Mouse (Mus musculus) MEL-GATA-1-ER (cell line): ENCODE data around the gene Ndufa7.

Experiments used
- DNase-seq: peaks from one replicate; pipeline ENCODE4 v3.0.0-alpha.2; 2012; ENCODE audit warnings: low read depth; ENCODE audit errors: extremely low read depth

Gene Ndufa7

GRCm38 (mm10) chr17:33824084-33824996 lies at the start of gene Ndufa7, which contains the start of gene Rps28:
Gene Ndufa7 (plus strand): TSS chr17:33824572.
Gene Rps28 (minus strand): TSS chr17:33824562.
- peak; percentile 82 for DNase-seq

GRCm38 (mm10) chr17:33774573-33775155 lies 49.7 kb upstream of the Ndufa7 start:
- no peak for DNase-seq

GRCm38 (mm10) chr17:33775287-33775686 lies 49.1 kb upstream of the Ndufa7 start:
- DNase-seq = no peak

- DNase-seq = no peak
These were observed 45.0 kb upstream of the Ndufa7 start for GRCm38 (mm10) chr17:33779271-33779966.

GRCm38 (mm10) chr17:33779967-33780295 lies 44.4 kb upstream of the Ndufa7 start:
- DNase-seq = no peak

- DNase-seq = peak; percentile 63
These were observed 43.9 kb upstream of the Ndufa7 start for GRCm38 (mm10) chr17:33780431-33780830.

- DNase-seq = peak; percentile 49
These were observed 43.0 kb upstream of the Ndufa7 start, which contains the start of gene Angptl4 for GRCm38 (mm10) chr17:33781124-33781977. Gene Angptl4 (minus strand): TSS chr17:33781830.

- no peak for DNase-seq
These were observed 42.3 kb upstream of the Ndufa7 start for GRCm38 (mm10) chr17:33782067-33782466.

GRCm38 (mm10) chr17:33783408-33783807 lies 41.0 kb upstream of the Ndufa7 start:
- DNase-seq = no peak

- no peak for DNase-seq
These were observed 39.4 kb upstream of the Ndufa7 start for GRCm38 (mm10) chr17:33784939-33785338.

GRCm38 (mm10) chr17:33786375-33786774 lies 38.0 kb upstream of the Ndufa7 start:
- no peak for DNase-seq

GRCm38 (mm10) chr17:33788732-33789131 lies 35.6 kb upstream of the Ndufa7 start:
- no peak for DNase-seq

GRCm38 (mm10) chr17:33798306-33798705 lies 26.1 kb upstream of the Ndufa7 start:
- DNase-seq = no peak

- DNase-seq = no peak
These were observed 25.1 kb upstream of the Ndufa7 start for GRCm38 (mm10) chr17:33799277-33799676.

GRCm38 (mm10) chr17:33802221-33802620 lies 22.2 kb upstream of the Ndufa7 start:
- no peak for DNase-seq

- DNase-seq = no peak
These were observed 20.2 kb upstream of the Ndufa7 start for GRCm38 (mm10) chr17:33804205-33804604.

GRCm38 (mm10) chr17:33804745-33805144 lies 19.6 kb upstream of the Ndufa7 start:
- DNase-seq = no peak

- no peak for DNase-seq
These were observed 17.0 kb upstream of the Ndufa7 start for GRCm38 (mm10) chr17:33807181-33807888.

GRCm38 (mm10) chr17:33808192-33808591 lies 16.2 kb upstream of the Ndufa7 start:
- DNase-seq = no peak

GRCm38 (mm10) chr17:33810334-33811141 lies 13.8 kb upstream of the Ndufa7 start, which contains the start of gene Kank3:
Gene Kank3 (plus strand): TSS chr17:33810519.
- DNase-seq = peak; percentile 93
